Comparison of ENCODE assay signal across 11 mouse cellular contexts in genomic region chr10:19281021-19281420, GRCm38 (mm10).
A peak's percentile ranks its signal among the peaks of the same experiment; 100 is the strongest.
DNase-seq lines count a peak whose midpoint lies in the region.
"Had no signal": no experiment of that assay in that cellular context is flagged by ENCODE, and none has a peak within 500 bp of the region (broad histone marks: within the 10 kb centered on the region; RNA-seq: fewer than 3 reads in every experiment).

No protein-coding gene starts in this region.

- DNase-seq in cerebellum, postnatal 14 days, result peak; percentile 26 to 31
- DNase-seq in cerebellum, adult 18-20 months, result no peak
- peak; percentile 28 for DNase-seq in left cerebral cortex, postnatal 4 days
- no peak for DNase-seq in left cerebral cortex, postnatal 14 days (ENCODE audit: low spot score in 2 of 2)
- DNase-seq in layer of hippocampus, adult 9-10 months (ENCODE audit: low spot score), result no peak
- DNase-seq: adrenal gland, adult 2 months; adrenal gland, postnatal 10 days; adrenal gland, postnatal 25 days; cerebellum, adult 11-12 months; cerebellum, adult 9-10 months; forebrain, postnatal 0 days had no signal

- intact Hi-C loops in left cerebral cortex, postnatal 4 days (cut with DNase I), result no loop called here
- intact Hi-C loops in left cerebral cortex, postnatal 14 days (cut with DNase I), result no loop called here

Comparison
In these comparisons a context has a peak if more than half of its experiments do, and no peak if none do; other contexts are left out.
1. DNase-seq: peak in cerebellum, postnatal 14 days (2 of 2) and left cerebral cortex, postnatal 4 days (single experiment); none in cerebellum, adult 18-20 months (0 of 2), left cerebral cortex, postnatal 14 days (0 of 2) and layer of hippocampus, adult 9-10 months (single experiment).